Mouse (Mus musculus): Measurements from ENCODE around the gene Sap30bp. TPM values are rescaled to one million over a fixed set of nuclear protein-coding genes. Genes with fewer than 3 reads are reported as not detected.

The Sap30bp gene
- 27.9 and 28.3 TPM in 2 replicates for polyA plus RNA-seq (2014; fragmentation: Nextera tagmentation; extraction: Ambion mirVana)

DNA sequence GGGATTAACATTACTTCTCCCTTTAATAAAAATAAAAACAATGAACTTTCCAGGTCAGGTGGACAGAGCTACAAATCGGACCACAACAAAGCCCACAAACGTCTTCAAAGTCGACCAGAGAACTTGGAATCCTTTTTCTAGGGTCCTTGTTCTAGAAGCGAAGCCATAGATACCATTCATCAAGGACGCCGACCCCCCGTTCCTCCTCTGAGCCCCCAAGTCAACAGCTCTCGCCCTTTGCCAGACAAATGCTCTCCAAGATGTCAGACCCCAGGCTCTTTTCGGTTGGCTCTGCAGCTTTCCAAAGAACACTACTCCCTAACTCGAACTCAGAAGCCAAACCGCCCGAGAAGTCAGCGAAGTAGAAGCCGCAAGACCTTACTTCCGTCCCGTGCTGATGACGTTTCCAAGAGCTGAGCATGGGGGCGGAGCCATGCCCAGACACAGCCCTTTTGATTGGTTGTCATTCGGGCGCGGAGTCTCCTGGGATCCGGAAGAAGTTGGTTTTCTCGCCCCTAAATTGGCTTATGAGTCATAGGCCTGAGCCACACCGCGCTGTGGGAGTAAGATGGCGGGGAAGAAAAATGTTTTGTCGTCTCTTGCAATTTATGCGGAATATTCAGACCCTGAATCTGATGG lies at the start of gene Sap30bp, which contains the start of gene Recql5:
Gene Sap30bp, plus strand, starts transcription at position 175 of the 639 bp plus-strand sequence.
Gene Recql5, minus strand, starts transcription at position 370 of the 639 bp plus-strand sequence.
- no peaks in the 10 kb centered on the region for H3K9me3 ChIP-seq (replicated peaks; ENCODE audit: control insufficient read depth, low read length)
- peaks cover 5% of the 10 kb centered on the region for H3K36me3 ChIP-seq (ENCODE audit: control insufficient read depth, insufficient read depth, low read length)
- peak within 1 kb of the TSS; percentile 51; the same call in 1 of the 2 replicates for H3K27ac ChIP-seq (ENCODE audit: low read depth, low read length)
- peak within 1 kb of the TSS; percentile 85 for H3K4me3 ChIP-seq (ENCODE audit: low read depth, low read length)
- under 1% methylated on average over 28 of the region's 28 CpGs for WGBS (ENCODE audit: insufficient replicate concordance)
- peak within 1 kb of the TSS; percentile 88 for H3K9ac ChIP-seq (ENCODE audit: low read depth, low read length)
- H3K4me2 ChIP-seq: peak within 1 kb of the TSS; percentile 86
- H3K27me3 ChIP-seq (ENCODE audit: control insufficient read depth, insufficient read depth, low read length): no peaks in the 10 kb centered on the region
- ATAC-seq (replicated peaks; ENCODE audit: insufficient number of reproducible peaks, low FRiP score, low TSS enrichment): peak; percentile 97
- H3K4me1 ChIP-seq (ENCODE audit: control insufficient read depth, insufficient read depth, low read length): peaks cover 15% of the 10 kb centered on the region

DNA sequence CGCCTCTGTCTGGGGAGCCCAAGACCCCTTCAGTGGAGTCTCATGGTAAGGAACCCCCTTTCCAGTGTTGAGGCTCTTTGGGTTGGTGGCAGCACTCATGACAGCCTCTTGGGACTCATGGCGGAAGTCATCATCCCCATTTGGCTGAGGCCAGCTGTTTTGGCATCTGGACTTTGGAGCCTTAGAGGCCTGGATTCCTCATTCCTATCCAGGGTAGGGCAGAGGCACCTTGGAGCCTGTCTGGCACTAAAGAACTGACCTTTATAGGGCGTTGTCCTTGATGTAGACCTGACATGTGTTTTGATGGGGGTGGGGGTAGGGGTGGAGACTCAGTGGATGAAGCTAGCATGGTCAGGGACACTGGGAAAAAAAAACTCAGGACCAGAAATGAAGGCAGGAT lies 48.7 kb upstream of the Sap30bp start:
- no peaks in the 10 kb centered on the region for H3K4me1 ChIP-seq (ENCODE audit: control insufficient read depth, insufficient read depth, low read length)
- H3K36me3 ChIP-seq (ENCODE audit: control insufficient read depth, insufficient read depth, low read length): no peaks in the 10 kb centered on the region
- no peak for ATAC-seq (replicated peaks; ENCODE audit: insufficient number of reproducible peaks, low FRiP score, low TSS enrichment)
- no peak overlapping the region for H3K27ac ChIP-seq (ENCODE audit: low read depth, low read length)
- H3K9me3 ChIP-seq (replicated peaks; ENCODE audit: control insufficient read depth, low read length): no peaks in the 10 kb centered on the region
- WGBS (ENCODE audit: insufficient replicate concordance): 90% methylated on average over 3 of the region's 3 CpGs
- no peak overlapping the region for H3K4me3 ChIP-seq (ENCODE audit: low read depth, low read length)
- peaks cover 18% of the 10 kb centered on the region for H3K27me3 ChIP-seq (ENCODE audit: control insufficient read depth, insufficient read depth, low read length)
- H3K4me2 ChIP-seq: no peak overlapping the region
- H3K9ac ChIP-seq (ENCODE audit: low read depth, low read length): no peak overlapping the region

DNA sequence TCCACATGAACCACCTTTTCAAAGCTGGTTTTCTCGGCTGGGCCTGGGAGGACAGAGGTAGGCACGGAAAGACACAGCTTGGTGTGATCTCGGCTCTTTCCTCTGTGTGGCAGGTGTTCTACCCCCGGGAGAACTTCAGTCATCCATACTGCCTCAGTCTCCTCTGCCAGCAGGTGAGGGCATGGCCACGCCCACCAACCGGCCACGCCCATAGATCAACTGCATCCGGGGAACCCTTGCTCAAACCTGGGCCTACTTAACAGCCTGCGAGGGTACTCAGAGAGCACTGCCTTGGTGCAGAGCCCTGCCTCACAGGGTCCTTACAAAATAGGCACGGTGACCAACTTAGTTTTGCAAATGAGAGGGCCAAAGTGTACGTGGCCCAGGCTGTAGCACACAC lies 47.8 kb upstream of the Sap30bp start:
- no peak overlapping the region for H3K9ac ChIP-seq (ENCODE audit: low read depth, low read length)
- H3K9me3 ChIP-seq (replicated peaks; ENCODE audit: control insufficient read depth, low read length): no peaks in the 10 kb centered on the region
- H3K4me3 ChIP-seq (ENCODE audit: low read depth, low read length): no peak overlapping the region
- H3K27me3 ChIP-seq (ENCODE audit: control insufficient read depth, insufficient read depth, low read length): peaks cover 18% of the 10 kb centered on the region
- ATAC-seq (replicated peaks; ENCODE audit: insufficient number of reproducible peaks, low FRiP score, low TSS enrichment): no peak
- 66% methylated on average over 11 of the region's 11 CpGs for WGBS (ENCODE audit: insufficient replicate concordance)
- no peak overlapping the region for H3K4me2 ChIP-seq
- H3K27ac ChIP-seq (ENCODE audit: low read depth, low read length): no peak overlapping the region
- H3K4me1 ChIP-seq (ENCODE audit: control insufficient read depth, insufficient read depth, low read length): no peaks in the 10 kb centered on the region
- H3K36me3 ChIP-seq (ENCODE audit: control insufficient read depth, insufficient read depth, low read length): no peaks in the 10 kb centered on the region

DNA sequence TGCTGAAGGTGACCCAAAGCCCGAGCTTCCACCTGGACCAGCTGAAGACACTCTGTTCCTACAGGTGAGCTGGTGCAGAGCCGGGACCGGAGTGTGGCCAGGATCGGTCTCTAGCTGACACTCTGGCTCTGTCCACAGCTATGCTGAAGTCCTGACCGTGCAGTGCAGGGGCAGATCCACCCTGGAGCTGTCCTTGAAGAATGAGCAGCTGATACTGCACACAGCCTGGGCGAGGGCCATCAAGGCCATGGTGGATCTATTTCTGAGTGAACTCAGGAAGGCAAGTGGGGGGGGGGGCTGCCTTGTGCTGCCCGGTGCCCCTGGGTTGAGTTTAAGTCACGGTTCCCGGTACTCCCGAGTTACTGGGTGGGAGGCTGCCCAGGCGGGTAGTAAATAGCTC lies 46.6 kb upstream of the Sap30bp start:
- Histone ChIP-seq H3K9ac (ENCODE audit: low read depth, low read length) (no peak overlapping the region), H3K27me3 (ENCODE audit: control insufficient read depth, insufficient read depth, low read length) (peaks cover 18% of the 10 kb centered on the region), H3K36me3 (ENCODE audit: control insufficient read depth, insufficient read depth, low read length) (no peaks in the 10 kb centered on the region), H3K4me2 (no peak overlapping the region), H3K4me3 (ENCODE audit: low read depth, low read length) (no peak overlapping the region), H3K27ac (ENCODE audit: low read depth, low read length) (no peak overlapping the region), H3K4me1 (ENCODE audit: control insufficient read depth, insufficient read depth, low read length) (no peaks in the 10 kb centered on the region), H3K9me3 (replicated peaks; ENCODE audit: control insufficient read depth, low read length) (no peaks in the 10 kb centered on the region)
- 71% methylated on average over 11 of the region's 11 CpGs for WGBS (ENCODE audit: insufficient replicate concordance)
- ATAC-seq (replicated peaks; ENCODE audit: insufficient number of reproducible peaks, low FRiP score, low TSS enrichment): no peak

DNA sequence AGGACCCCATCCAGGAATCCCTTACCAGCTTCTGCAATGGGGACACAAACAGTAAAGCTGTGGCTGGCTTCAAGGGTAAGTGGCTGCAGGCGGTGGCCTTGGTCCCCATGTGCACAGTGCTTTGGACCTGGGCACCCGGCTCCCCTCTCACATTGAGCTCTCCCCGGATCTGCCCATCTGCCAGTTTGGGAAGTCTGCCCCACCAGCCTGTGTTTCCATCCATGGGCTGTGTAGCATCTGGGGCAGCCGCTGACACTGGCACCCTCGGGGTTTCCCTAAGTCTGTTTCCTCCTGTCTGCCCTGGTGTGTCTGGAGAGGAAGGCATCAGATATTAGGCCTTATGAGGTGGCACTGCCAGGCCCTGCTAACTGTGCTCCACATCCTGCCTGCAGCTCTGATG lies 45.1 kb upstream of the Sap30bp start:
- Histone ChIP-seq H3K36me3 (ENCODE audit: control insufficient read depth, insufficient read depth, low read length) (no peaks in the 10 kb centered on the region), H3K4me3 (ENCODE audit: low read depth, low read length) (no peak overlapping the region), H3K27me3 (ENCODE audit: control insufficient read depth, insufficient read depth, low read length) (peaks cover 13% of the 10 kb centered on the region), H3K9ac (ENCODE audit: low read depth, low read length) (no peak overlapping the region), H3K4me1 (ENCODE audit: control insufficient read depth, insufficient read depth, low read length) (peaks cover 4% of the 10 kb centered on the region; the same call in 1 of the 2 replicates), H3K9me3 (replicated peaks; ENCODE audit: control insufficient read depth, low read length) (no peaks in the 10 kb centered on the region), H3K4me2 (no peak overlapping the region), H3K27ac (ENCODE audit: low read depth, low read length) (no peak overlapping the region)
- 81% methylated on average over 5 of the region's 5 CpGs for WGBS (ENCODE audit: insufficient replicate concordance)
- ATAC-seq (replicated peaks; ENCODE audit: insufficient number of reproducible peaks, low FRiP score, low TSS enrichment): no peak

DNA sequence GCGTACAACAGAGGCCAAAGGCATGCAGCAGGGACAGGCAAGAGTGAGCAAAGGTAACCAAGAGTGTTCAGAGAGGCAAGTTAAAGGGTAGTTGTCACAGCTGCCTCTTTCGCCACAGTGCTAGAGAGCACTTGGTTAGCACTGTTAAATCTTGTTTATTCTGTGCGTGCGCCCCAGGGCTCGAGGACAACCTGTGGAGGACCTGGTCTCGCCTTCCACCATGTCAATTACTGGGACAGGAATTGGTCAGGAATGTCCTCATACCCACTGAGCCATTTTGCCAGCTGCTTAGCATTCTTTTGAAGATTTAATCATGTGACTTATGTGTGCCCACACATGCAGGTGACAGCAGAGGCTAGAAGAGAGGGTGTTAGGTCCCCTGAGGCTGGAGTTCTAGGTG lies 43.9 kb upstream of the Sap30bp start:
- H3K9ac ChIP-seq (ENCODE audit: low read depth, low read length): no peak overlapping the region
- H3K36me3 ChIP-seq (ENCODE audit: control insufficient read depth, insufficient read depth, low read length): peaks cover 2% of the 10 kb centered on the region; the same call in 1 of the 2 replicates
- H3K4me3 ChIP-seq (ENCODE audit: low read depth, low read length): no peak overlapping the region
- 76% methylated on average over 6 of the region's 6 CpGs for WGBS (ENCODE audit: insufficient replicate concordance)
- H3K27ac ChIP-seq (ENCODE audit: low read depth, low read length): no peak overlapping the region
- no peak for ATAC-seq (replicated peaks; ENCODE audit: insufficient number of reproducible peaks, low FRiP score, low TSS enrichment)
- no peaks in the 10 kb centered on the region for H3K9me3 ChIP-seq (replicated peaks; ENCODE audit: control insufficient read depth, low read length)
- H3K4me1 ChIP-seq (ENCODE audit: control insufficient read depth, insufficient read depth, low read length): peaks cover 4% of the 10 kb centered on the region; the same call in 1 of the 2 replicates
- H3K4me2 ChIP-seq: no peak overlapping the region
- H3K27me3 ChIP-seq (ENCODE audit: control insufficient read depth, insufficient read depth, low read length): peaks cover 2% of the 10 kb centered on the region; the same call in 1 of the 2 replicates

DNA sequence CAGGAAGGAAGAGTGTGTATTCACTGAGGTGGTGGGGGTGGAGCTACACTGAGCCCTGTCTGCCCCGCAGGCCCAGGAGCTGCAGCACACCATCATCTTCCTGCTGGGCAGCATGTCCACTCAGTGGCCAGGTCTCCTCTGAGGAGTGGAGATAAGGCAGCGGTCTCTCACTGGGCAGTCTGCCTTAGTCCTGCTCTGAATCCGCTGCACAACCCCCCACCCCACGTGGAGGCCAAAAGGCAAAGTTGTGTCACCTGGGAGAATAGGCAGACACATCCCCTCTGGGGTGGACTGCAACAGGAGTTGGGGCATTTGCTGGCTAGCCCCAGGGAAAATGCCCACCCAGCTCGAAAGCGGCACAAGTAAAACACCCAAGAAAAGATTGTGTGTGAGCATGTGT lies 40.9 kb upstream of the Sap30bp start:
- ATAC-seq (replicated peaks; ENCODE audit: insufficient number of reproducible peaks, low FRiP score, low TSS enrichment): no peak
- Histone ChIP-seq H3K9me3 (replicated peaks; ENCODE audit: control insufficient read depth, low read length) (no peaks in the 10 kb centered on the region), H3K9ac (ENCODE audit: low read depth, low read length) (no peak overlapping the region), H3K4me2 (no peak overlapping the region), H3K36me3 (ENCODE audit: control insufficient read depth, insufficient read depth, low read length) (peaks cover 8% of the 10 kb centered on the region), H3K27me3 (ENCODE audit: control insufficient read depth, insufficient read depth, low read length) (no peaks in the 10 kb centered on the region), H3K27ac (ENCODE audit: low read depth, low read length) (no peak overlapping the region), H3K4me1 (ENCODE audit: control insufficient read depth, insufficient read depth, low read length) (peaks cover 4% of the 10 kb centered on the region; the same call in 1 of the 2 replicates), H3K4me3 (ENCODE audit: low read depth, low read length) (no peak overlapping the region)
- WGBS (ENCODE audit: insufficient replicate concordance): 36% methylated on average over 6 of the region's 6 CpGs

DNA sequence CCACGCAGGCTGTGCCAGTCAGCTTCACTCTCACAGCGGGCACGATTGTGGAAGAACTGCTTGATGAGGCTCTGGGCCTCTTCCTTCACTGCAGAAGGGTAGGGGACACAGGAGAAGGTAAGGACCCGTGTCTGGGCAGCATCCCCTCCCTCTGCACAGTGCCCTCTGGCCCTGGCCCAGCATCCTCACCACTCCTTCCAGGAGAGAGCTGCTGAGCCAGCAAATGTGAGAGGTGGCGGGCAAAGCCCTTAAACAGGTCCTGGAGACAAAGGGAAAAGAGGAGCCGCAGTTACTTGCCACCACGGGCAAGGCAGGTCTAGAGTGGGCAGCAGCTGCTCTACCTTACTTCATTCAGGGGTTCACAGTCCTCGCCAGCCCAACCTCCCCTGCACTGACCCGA lies 40.0 kb upstream of the Sap30bp start:
- H3K36me3 ChIP-seq (ENCODE audit: control insufficient read depth, insufficient read depth, low read length): peaks cover 8% of the 10 kb centered on the region
- no peak for ATAC-seq (replicated peaks; ENCODE audit: insufficient number of reproducible peaks, low FRiP score, low TSS enrichment)
- no peak overlapping the region for H3K4me3 ChIP-seq (ENCODE audit: low read depth, low read length)
- peaks cover 4% of the 10 kb centered on the region; the same call in 1 of the 2 replicates for H3K4me1 ChIP-seq (ENCODE audit: control insufficient read depth, insufficient read depth, low read length)
- 82% methylated on average over 9 of the region's 9 CpGs for WGBS (ENCODE audit: insufficient replicate concordance)
- H3K9ac ChIP-seq (ENCODE audit: low read depth, low read length): no peak overlapping the region
- no peaks in the 10 kb centered on the region for H3K27me3 ChIP-seq (ENCODE audit: control insufficient read depth, insufficient read depth, low read length)
- H3K9me3 ChIP-seq (replicated peaks; ENCODE audit: control insufficient read depth, low read length): no peaks in the 10 kb centered on the region
- no peak overlapping the region for H3K27ac ChIP-seq (ENCODE audit: low read depth, low read length)
- H3K4me2 ChIP-seq: no peak overlapping the region
